Mouse (Mus musculus): Measurements from ENCODE around the gene Tars2. TPM values are rescaled to one million over a fixed set of nuclear protein-coding genes. Genes with fewer than 3 reads are reported as not detected.

The Tars2 gene
- polyA plus RNA-seq, 1 experiment from 2014 or later: 41.3 TPM

- no peak for ATAC-seq (ENCODE audit: insufficient number of reproducible peaks, insufficient read depth, low FRiP score, low read depth)
- H3K4me2 ChIP-seq (ENCODE audit: low read length): no peak overlapping the region
- H3K27ac ChIP-seq (replicated peaks in 1 of 2; ENCODE audit: control insufficient read depth in 1 of 2, insufficient read depth in 1 of 2, low read depth in 2 of 2, low read length in 2 of 2): no peak overlapping the region
- WGBS: 47% methylated on average over 9 of the region's 9 CpGs
- H3K4me3 ChIP-seq (ENCODE audit: control insufficient read depth in 1 of 2, insufficient read depth in 1 of 2, low read depth in 1 of 2, low read length in 2 of 2): no peak overlapping the region
- no peak overlapping the region for H3K9ac ChIP-seq (ENCODE audit: low read length)
- no peaks in the 10 kb centered on the region for H3K27me3 ChIP-seq (ENCODE audit: control insufficient read depth, insufficient read depth, low read length)
- 0 out of 4 replicates have a peak, but pooled peaks cover 2 to 3% of the 10 kb centered on the region in 2 experiments for H3K4me1 ChIP-seq (ENCODE audit: control insufficient read depth in 2 of 2, insufficient read depth in 2 of 2, low read length in 2 of 2)
- H3K9me3 ChIP-seq (ENCODE audit: control insufficient read depth, low read length): no peaks in the 10 kb centered on the region
- peaks cover 11% of the 10 kb centered on the region for H3K36me3 ChIP-seq (ENCODE audit: control insufficient read depth, insufficient read depth, low read length)
Observed at GRCm38 (mm10) chr3:95758467-95759218, 1.4 kb downstream of the Tars2 start.

DNA sequence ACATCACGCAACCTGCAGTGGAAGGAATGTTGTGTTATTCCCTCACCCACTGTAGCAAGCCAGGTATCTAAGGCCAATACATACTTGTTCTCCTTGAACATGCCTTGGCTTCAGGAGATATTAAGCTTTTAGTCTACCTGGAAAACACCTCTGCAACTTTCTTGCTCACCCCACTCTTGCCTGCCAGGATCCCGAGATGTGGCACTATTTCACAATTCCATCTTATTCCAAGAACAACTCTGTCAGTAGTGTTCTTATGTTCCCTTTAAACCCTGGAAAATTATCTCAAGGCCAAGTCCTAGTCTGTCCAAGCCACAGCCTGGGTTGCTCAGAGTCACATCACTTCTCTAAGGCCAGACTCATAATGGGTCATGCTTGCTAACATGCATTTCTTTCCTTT, 3.2 kb downstream of the Tars2 start:
- no peak for ATAC-seq (ENCODE audit: insufficient number of reproducible peaks, insufficient read depth, low FRiP score, low read depth)
- WGBS: 78% methylated on average over 2 of the region's 2 CpGs
- H3K27me3 ChIP-seq (ENCODE audit: control insufficient read depth, insufficient read depth, low read length): no peaks in the 10 kb centered on the region

DNA sequence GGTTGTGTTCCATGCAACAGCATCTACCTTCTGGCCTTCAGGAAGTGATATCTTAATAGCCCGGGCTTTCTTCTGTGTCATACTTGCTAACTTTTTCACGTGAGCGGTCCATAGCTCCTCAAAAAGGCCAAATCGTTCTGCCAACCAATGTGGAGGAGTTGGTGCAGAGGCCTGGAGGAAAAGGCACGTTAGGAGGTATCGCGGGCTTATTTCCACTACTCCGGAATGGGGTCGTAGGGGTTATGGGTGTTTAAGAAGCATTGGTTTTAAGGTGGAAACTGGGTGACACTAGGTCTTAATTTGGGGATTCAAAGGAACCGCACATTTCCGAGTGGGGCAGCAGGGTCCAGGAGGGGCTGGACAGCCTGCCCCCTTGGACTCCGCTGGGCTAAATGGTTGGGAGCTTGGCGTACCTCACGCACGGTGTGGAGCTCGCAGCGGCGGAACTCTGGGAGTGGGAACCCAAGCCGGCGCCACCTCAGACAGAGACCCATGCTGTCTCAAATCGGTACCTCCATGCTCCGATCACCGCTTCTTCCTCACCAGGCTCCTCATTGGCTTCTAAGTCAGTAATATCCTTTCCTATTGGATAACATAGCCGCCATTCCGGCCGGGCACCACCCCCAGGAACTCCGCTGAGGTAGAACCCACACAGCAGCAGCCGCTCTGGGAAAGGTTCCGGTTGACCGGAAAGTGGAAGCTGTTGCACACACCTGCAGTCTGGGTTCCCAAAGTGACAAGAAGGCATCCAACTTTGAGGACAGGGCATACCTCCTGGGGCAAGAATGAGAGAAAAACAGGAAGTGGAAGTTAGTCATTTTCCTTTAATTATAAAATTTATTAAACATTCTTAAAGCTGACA, 5.4 kb downstream of the Tars2 start:
- Histone ChIP-seq H3K4me2 (ENCODE audit: low read length) (peak overlapping the region; percentile 86), H3K9me3 (ENCODE audit: control insufficient read depth, low read length) (no peaks in the 10 kb centered on the region), H3K4me3 (ENCODE audit: control insufficient read depth in 1 of 2, insufficient read depth in 1 of 2, low read depth in 1 of 2, low read length in 2 of 2) (peak overlapping the region; percentile 67 to 80), H3K36me3 (ENCODE audit: control insufficient read depth, insufficient read depth, low read length) (peaks cover 34% of the 10 kb centered on the region), H3K9ac (ENCODE audit: low read length) (peak overlapping the region; percentile 74), H3K27ac (replicated peaks in 1 of 2; ENCODE audit: control insufficient read depth in 1 of 2, insufficient read depth in 1 of 2, low read depth in 2 of 2, low read length in 2 of 2) (0 out of 4 replicates have a peak overlapping the region, but pooled peaks of 1 of the 2 experiments have one; percentile 49), H3K27me3 (ENCODE audit: control insufficient read depth, insufficient read depth, low read length) (no peaks in the 10 kb centered on the region), H3K4me1 (ENCODE audit: control insufficient read depth in 2 of 2, insufficient read depth in 2 of 2, low read length in 2 of 2) (0 out of 4 replicates have a peak, but pooled peaks cover 2 to 3% of the 10 kb centered on the region in 2 experiments)
- under 1% methylated on average over 30 of the region's 30 CpGs for WGBS
- peak; percentile 90 for ATAC-seq (ENCODE audit: insufficient number of reproducible peaks, insufficient read depth, low FRiP score, low read depth)

More for the DNA sequence above, 3.2 kb downstream of the Tars2 start:
- peaks cover 18% of the 10 kb centered on the region for H3K36me3 ChIP-seq (ENCODE audit: control insufficient read depth, insufficient read depth, low read length)
- H3K4me2 ChIP-seq (ENCODE audit: low read length): no peak overlapping the region
- no peaks in the 10 kb centered on the region for H3K9me3 ChIP-seq (ENCODE audit: control insufficient read depth, low read length)
- H3K9ac ChIP-seq (ENCODE audit: low read length): no peak overlapping the region
- H3K4me3 ChIP-seq (ENCODE audit: control insufficient read depth in 1 of 2, insufficient read depth in 1 of 2, low read depth in 1 of 2, low read length in 2 of 2): no peak overlapping the region
- no peak overlapping the region for H3K27ac ChIP-seq (replicated peaks in 1 of 2; ENCODE audit: control insufficient read depth in 1 of 2, insufficient read depth in 1 of 2, low read depth in 2 of 2, low read length in 2 of 2)
- 0 out of 4 replicates have a peak, but pooled peaks cover 2 to 3% of the 10 kb centered on the region in 2 experiments for H3K4me1 ChIP-seq (ENCODE audit: control insufficient read depth in 2 of 2, insufficient read depth in 2 of 2, low read length in 2 of 2)

GRCm38 (mm10) chr3:95752935-95753334, 7.1 kb downstream of the Tars2 start:
- Histone ChIP-seq H3K27ac (replicated peaks in 1 of 2; ENCODE audit: control insufficient read depth in 1 of 2, insufficient read depth in 1 of 2, low read depth in 2 of 2, low read length in 2 of 2) (no peak overlapping the region), H3K36me3 (ENCODE audit: control insufficient read depth, insufficient read depth, low read length) (peaks cover 51% of the 10 kb centered on the region), H3K27me3 (ENCODE audit: control insufficient read depth, insufficient read depth, low read length) (no peaks in the 10 kb centered on the region), H3K4me1 (ENCODE audit: control insufficient read depth in 2 of 2, insufficient read depth in 2 of 2, low read length in 2 of 2) (0 out of 4 replicates have a peak, but pooled peaks cover 0 to 2% of the 10 kb centered on the region in 2 experiments), H3K9me3 (ENCODE audit: control insufficient read depth, low read length) (no peaks in the 10 kb centered on the region), H3K4me2 (ENCODE audit: low read length) (no peak overlapping the region), H3K4me3 (ENCODE audit: control insufficient read depth in 1 of 2, insufficient read depth in 1 of 2, low read depth in 1 of 2, low read length in 2 of 2) (no peak overlapping the region), H3K9ac (ENCODE audit: low read length) (no peak overlapping the region)
- ATAC-seq (ENCODE audit: insufficient number of reproducible peaks, insufficient read depth, low FRiP score, low read depth): no peak
- 93% methylated on average over 3 of the region's 3 CpGs for WGBS

- peak overlapping the region; percentile 44 for H3K4me2 ChIP-seq (ENCODE audit: low read length)
- no peaks in the 10 kb centered on the region for H3K9me3 ChIP-seq (ENCODE audit: control insufficient read depth, low read length)
- peaks cover 35 to 46% of the 10 kb centered on the region in 2 experiments for H3K4me1 ChIP-seq (ENCODE audit: control insufficient read depth in 2 of 2, insufficient read depth in 2 of 2, low read length in 2 of 2)
- peak overlapping the region in 1 of 2 experiments; percentile 4; a peak in 1 of 4 replicates for H3K4me3 ChIP-seq (ENCODE audit: control insufficient read depth in 1 of 2, insufficient read depth in 1 of 2, low read depth in 1 of 2, low read length in 2 of 2)
- peak; percentile 44; the same call in 1 of the 2 replicates for ATAC-seq (ENCODE audit: insufficient number of reproducible peaks, insufficient read depth, low FRiP score, low read depth)
- H3K36me3 ChIP-seq (ENCODE audit: control insufficient read depth, insufficient read depth, low read length): peaks cover 58% of the 10 kb centered on the region
- no peaks in the 10 kb centered on the region for H3K27me3 ChIP-seq (ENCODE audit: control insufficient read depth, insufficient read depth, low read length)
- peak overlapping the region; percentile 87 to 91 for H3K27ac ChIP-seq (replicated peaks in 1 of 2; ENCODE audit: control insufficient read depth in 1 of 2, insufficient read depth in 1 of 2, low read depth in 2 of 2, low read length in 2 of 2)
- peak overlapping the region; percentile 58 for H3K9ac ChIP-seq (ENCODE audit: low read length)
- WGBS: 10% methylated on average over 8 of the region's 8 CpGs
Observed at GRCm38 (mm10) chr3:95740406-95740805, 19.6 kb downstream of the Tars2 start.

GRCm38 (mm10) chr3:95739353-95740104, 20.5 kb downstream of the Tars2 start, which contains the start of gene Ecm1:
Gene Ecm1, minus strand, starts transcription at chr3:95739569.
- Histone ChIP-seq H3K36me3 (ENCODE audit: control insufficient read depth, insufficient read depth, low read length) (peaks cover 58% of the 10 kb centered on the region), H3K27ac (replicated peaks in 1 of 2; ENCODE audit: control insufficient read depth in 1 of 2, insufficient read depth in 1 of 2, low read depth in 2 of 2, low read length in 2 of 2) (peak within 1 kb of the TSS; percentile 87 to 91), H3K4me1 (ENCODE audit: control insufficient read depth in 2 of 2, insufficient read depth in 2 of 2, low read length in 2 of 2) (peaks cover 35 to 46% of the 10 kb centered on the region in 2 experiments), H3K27me3 (ENCODE audit: control insufficient read depth, insufficient read depth, low read length) (no peaks in the 10 kb centered on the region), H3K9ac (ENCODE audit: low read length) (peak within 1 kb of the TSS; percentile 62), H3K9me3 (ENCODE audit: control insufficient read depth, low read length) (no peaks in the 10 kb centered on the region), H3K4me2 (ENCODE audit: low read length) (peak within 1 kb of the TSS; percentile 44), H3K4me3 (ENCODE audit: control insufficient read depth in 1 of 2, insufficient read depth in 1 of 2, low read depth in 1 of 2, low read length in 2 of 2) (peak within 1 kb of the TSS; percentile 3 to 15)
- ATAC-seq (ENCODE audit: insufficient number of reproducible peaks, insufficient read depth, low FRiP score, low read depth): peak; percentile 55; the same call in 1 of the 2 replicates
- WGBS: 25% methylated on average over 7 of the region's 7 CpGs

Data from heart, embryonic 14.5 days (tissue).